Mouse (Mus musculus): ENCODE results near the gene Setd7. TPM values are rescaled to one million over a fixed set of nuclear protein-coding genes. Genes with fewer than 3 reads are reported as not detected.

Gene Setd7
- polyA plus RNA-seq, 1 experiment from 2014 or later = 2.7 TPM

- Histone ChIP-seq H3K36me3 (ENCODE audit: control insufficient read depth, insufficient read depth, low read length) (peaks cover 2% of the 10 kb centered on the region; the same call in 1 of the 2 replicates), H3K9me3 (ENCODE audit: control insufficient read depth, low read length) (no peaks in the 10 kb centered on the region), H3K27me3 (replicated peaks; ENCODE audit: control insufficient read depth, insufficient read depth, low read length) (no peaks in the 10 kb centered on the region), H3K4me2 (ENCODE audit: low read length) (no peak overlapping the region), H3K9ac (ENCODE audit: low read depth, low read length) (no peak overlapping the region), H3K27ac (ENCODE audit: low read depth, low read length) (no peak overlapping the region), H3K4me3 (ENCODE audit: low read length) (no peak overlapping the region), H3K4me1 (ENCODE audit: control insufficient read depth, insufficient read depth, low read depth, low read length) (peaks cover 23% of the 10 kb centered on the region)
- 76% methylated on average over 4 of the region's 4 CpGs for WGBS
- ATAC-seq = no peak
These were observed 74.0 kb downstream of the Setd7 start for GRCm38 (mm10) chr3:51486491-51487195.

- Histone ChIP-seq H3K4me1 (ENCODE audit: control insufficient read depth, insufficient read depth, low read depth, low read length) (peaks cover 23% of the 10 kb centered on the region), H3K9ac (ENCODE audit: low read depth, low read length) (peak overlapping the region; percentile 25; the same call in 1 of the 2 replicates), H3K4me3 (ENCODE audit: low read length) (peak overlapping the region; percentile 88), H3K36me3 (ENCODE audit: control insufficient read depth, insufficient read depth, low read length) (peaks cover 2% of the 10 kb centered on the region; the same call in 1 of the 2 replicates), H3K27ac (ENCODE audit: low read depth, low read length) (no peak overlapping the region), H3K9me3 (ENCODE audit: control insufficient read depth, low read length) (no peaks in the 10 kb centered on the region), H3K4me2 (ENCODE audit: low read length) (peak overlapping the region; percentile 89), H3K27me3 (replicated peaks; ENCODE audit: control insufficient read depth, insufficient read depth, low read length) (no peaks in the 10 kb centered on the region)
- 83% methylated on average over 4 of the region's 4 CpGs for WGBS
- no peak for ATAC-seq
These were observed 75.3 kb downstream of the Setd7 start for GRCm38 (mm10) chr3:51485347-51485746.

GRCm38 (mm10) chr3:51484370-51484769 lies 76.3 kb downstream of the Setd7 start:
- Histone ChIP-seq H3K4me3 (ENCODE audit: low read length) (peak overlapping the region; percentile 88), H3K27ac (ENCODE audit: low read depth, low read length) (peak overlapping the region; percentile 90), H3K9me3 (ENCODE audit: control insufficient read depth, low read length) (no peaks in the 10 kb centered on the region), H3K9ac (ENCODE audit: low read depth, low read length) (peak overlapping the region; percentile 83), H3K4me1 (ENCODE audit: control insufficient read depth, insufficient read depth, low read depth, low read length) (peaks cover 23% of the 10 kb centered on the region), H3K36me3 (ENCODE audit: control insufficient read depth, insufficient read depth, low read length) (peaks cover 2% of the 10 kb centered on the region; the same call in 1 of the 2 replicates), H3K27me3 (replicated peaks; ENCODE audit: control insufficient read depth, insufficient read depth, low read length) (no peaks in the 10 kb centered on the region), H3K4me2 (ENCODE audit: low read length) (peak overlapping the region; percentile 89)
- ATAC-seq = no peak
- WGBS = under 1% methylated on average over 33 of the region's 33 CpGs

- H3K4me1 ChIP-seq (ENCODE audit: control insufficient read depth, insufficient read depth, low read depth, low read length) = peaks cover 23% of the 10 kb centered on the region
- WGBS = under 1% methylated on average over 61 of the region's 70 CpGs
- H3K36me3 ChIP-seq (ENCODE audit: control insufficient read depth, insufficient read depth, low read length) = peaks cover 2% of the 10 kb centered on the region; the same call in 1 of the 2 replicates
- no peaks in the 10 kb centered on the region for H3K9me3 ChIP-seq (ENCODE audit: control insufficient read depth, low read length)
- peak; percentile 98 for ATAC-seq
- peak within 1 kb of the TSS; percentile 90 for H3K27ac ChIP-seq (ENCODE audit: low read depth, low read length)
- no peaks in the 10 kb centered on the region for H3K27me3 ChIP-seq (replicated peaks; ENCODE audit: control insufficient read depth, insufficient read depth, low read length)
- H3K4me2 ChIP-seq (ENCODE audit: low read length) = peak within 1 kb of the TSS; percentile 89
- H3K9ac ChIP-seq (ENCODE audit: low read depth, low read length) = peak within 1 kb of the TSS; percentile 83
- peak within 1 kb of the TSS; percentile 88 for H3K4me3 ChIP-seq (ENCODE audit: low read length)
These were observed 76.8 kb downstream of the Setd7 start, which contains the start of gene Rab33b for GRCm38 (mm10) chr3:51483741-51484359. Rab33b (plus strand) TSS chr3:51483920.

GRCm38 (mm10) chr3:51482781-51483180 lies 77.9 kb downstream of the Setd7 start:
- Histone ChIP-seq H3K27me3 (replicated peaks; ENCODE audit: control insufficient read depth, insufficient read depth, low read length) (no peaks in the 10 kb centered on the region), H3K4me1 (ENCODE audit: control insufficient read depth, insufficient read depth, low read depth, low read length) (peaks cover 23% of the 10 kb centered on the region), H3K27ac (ENCODE audit: low read depth, low read length) (no peak overlapping the region), H3K36me3 (ENCODE audit: control insufficient read depth, insufficient read depth, low read length) (no peaks in the 10 kb centered on the region), H3K4me2 (ENCODE audit: low read length) (peak overlapping the region; percentile 89), H3K4me3 (ENCODE audit: low read length) (no peak overlapping the region; the same call in 1 of the 2 replicates), H3K9me3 (ENCODE audit: control insufficient read depth, low read length) (no peaks in the 10 kb centered on the region), H3K9ac (ENCODE audit: low read depth, low read length) (no peak overlapping the region; the same call in 1 of the 2 replicates)
- 79% methylated on average over 3 of the region's 3 CpGs for WGBS
- no peak for ATAC-seq

GRCm38 (mm10) chr3:51481881-51482280 lies 78.8 kb downstream of the Setd7 start:
- H3K4me2 ChIP-seq (ENCODE audit: low read length) = no peak overlapping the region
- H3K9me3 ChIP-seq (ENCODE audit: control insufficient read depth, low read length) = no peaks in the 10 kb centered on the region
- no peaks in the 10 kb centered on the region for H3K27me3 ChIP-seq (replicated peaks; ENCODE audit: control insufficient read depth, insufficient read depth, low read length)
- no peak overlapping the region for H3K4me3 ChIP-seq (ENCODE audit: low read length)
- no peak for ATAC-seq
- H3K4me1 ChIP-seq (ENCODE audit: control insufficient read depth, insufficient read depth, low read depth, low read length) = peaks cover 23% of the 10 kb centered on the region
- H3K36me3 ChIP-seq (ENCODE audit: control insufficient read depth, insufficient read depth, low read length) = no peaks in the 10 kb centered on the region
- H3K27ac ChIP-seq (ENCODE audit: low read depth, low read length) = no peak overlapping the region
- WGBS = 59% methylated on average over 3 of the region's 3 CpGs
- no peak overlapping the region for H3K9ac ChIP-seq (ENCODE audit: low read depth, low read length)

GRCm38 (mm10) chr3:51481059-51481458 lies 79.6 kb downstream of the Setd7 start:
- Histone ChIP-seq H3K36me3 (ENCODE audit: control insufficient read depth, insufficient read depth, low read length) (no peaks in the 10 kb centered on the region), H3K4me2 (ENCODE audit: low read length) (no peak overlapping the region), H3K9me3 (ENCODE audit: control insufficient read depth, low read length) (no peaks in the 10 kb centered on the region), H3K27me3 (replicated peaks; ENCODE audit: control insufficient read depth, insufficient read depth, low read length) (no peaks in the 10 kb centered on the region), H3K9ac (ENCODE audit: low read depth, low read length) (no peak overlapping the region), H3K27ac (ENCODE audit: low read depth, low read length) (no peak overlapping the region), H3K4me1 (ENCODE audit: control insufficient read depth, insufficient read depth, low read depth, low read length) (peaks cover 20% of the 10 kb centered on the region), H3K4me3 (ENCODE audit: low read length) (no peak overlapping the region)
- no peak for ATAC-seq

GRCm38 (mm10) chr3:51479893-51480292 lies 80.8 kb downstream of the Setd7 start:
- H3K27me3 ChIP-seq (replicated peaks; ENCODE audit: control insufficient read depth, insufficient read depth, low read length) = no peaks in the 10 kb centered on the region
- H3K27ac ChIP-seq (ENCODE audit: low read depth, low read length) = no peak overlapping the region
- H3K9me3 ChIP-seq (ENCODE audit: control insufficient read depth, low read length) = no peaks in the 10 kb centered on the region
- H3K4me2 ChIP-seq (ENCODE audit: low read length) = no peak overlapping the region
- no peak overlapping the region for H3K4me3 ChIP-seq (ENCODE audit: low read length)
- ATAC-seq = no peak
- H3K36me3 ChIP-seq (ENCODE audit: control insufficient read depth, insufficient read depth, low read length) = no peaks in the 10 kb centered on the region
- H3K9ac ChIP-seq (ENCODE audit: low read depth, low read length) = no peak overlapping the region
- H3K4me1 ChIP-seq (ENCODE audit: control insufficient read depth, insufficient read depth, low read depth, low read length) = peaks cover 8% of the 10 kb centered on the region
- WGBS = 35% methylated on average over 2 of the region's 2 CpGs

GRCm38 (mm10) chr3:51475706-51476105 lies 85.0 kb downstream of the Setd7 start:
- H3K4me1 ChIP-seq (ENCODE audit: control insufficient read depth, insufficient read depth, low read depth, low read length) = no peaks in the 10 kb centered on the region
- H3K27me3 ChIP-seq (replicated peaks; ENCODE audit: control insufficient read depth, insufficient read depth, low read length) = no peaks in the 10 kb centered on the region
- H3K9ac ChIP-seq (ENCODE audit: low read depth, low read length) = no peak overlapping the region
- peaks cover 14% of the 10 kb centered on the region for H3K36me3 ChIP-seq (ENCODE audit: control insufficient read depth, insufficient read depth, low read length)
- H3K9me3 ChIP-seq (ENCODE audit: control insufficient read depth, low read length) = no peaks in the 10 kb centered on the region
- H3K4me3 ChIP-seq (ENCODE audit: low read length) = no peak overlapping the region
- no peak overlapping the region for H3K4me2 ChIP-seq (ENCODE audit: low read length)
- no peak overlapping the region for H3K27ac ChIP-seq (ENCODE audit: low read depth, low read length)
- WGBS = 80% methylated on average over 4 of the region's 4 CpGs
- ATAC-seq = no peak

Data from hindbrain, embryonic 16.5 days (tissue).